Mouse (Mus musculus) myocyte (in vitro differentiated cells): ENCODE measurements at regions not wholly inside any gene's neighbourhood (a gene's known extent, or its start where the extent isn't known, plus 50 kb on each side); places are given as distances from the start of the nearest gene placed in this dataset.

ENCODE experiments used
- H3K27me3 ChIP-seq: one replicate; pipeline ENCODE4 v1.6.1; 2011; ENCODE audit not compliant: control insufficient read depth, insufficient read depth, insufficient read length
- H3K36me3 ChIP-seq: one replicate; pipeline ENCODE4 v1.6.1; 2011; ENCODE audit not compliant: control insufficient read depth, insufficient read depth
- H3K4me2 ChIP-seq: one replicate; pipeline ENCODE4 v1.6.1; 2011; ENCODE audit warnings: low read depth, control low read depth
- H3K4me3 ChIP-seq: one replicate; pipeline ENCODE4 v1.5.1; 2011; ENCODE audit warnings: mild to moderate bottlenecking, control low read depth, moderate library complexity
- H3K79me2 ChIP-seq: one replicate; pipeline ENCODE4 v1.6.1; 2011; ENCODE audit not compliant: control insufficient read depth, insufficient read depth
- H3ac ChIP-seq: one replicate; pipeline ENCODE4 v1.6.1; 2011; ENCODE audit not compliant: control insufficient read depth, insufficient read length
- CEBPB ChIP-seq: IDR thresholded peaks from 2 replicates; pipeline ENCODE4 v1.6.1; 2011; ENCODE audit warnings: mild to moderate bottlenecking, moderate library complexity; ENCODE audit not compliant: poor library complexity, insufficient read depth, severe bottlenecking
- E2F4 ChIP-seq: IDR thresholded peaks from one replicate; pipeline ENCODE4 v1.6.1; 2011; ENCODE audit warnings: mild to moderate bottlenecking, control low read depth, moderate library complexity; ENCODE audit not compliant: insufficient read depth
- MAX ChIP-seq: IDR thresholded peaks from one replicate; pipeline ENCODE4 v1.6.1; 2011; ENCODE audit warnings: low read depth, mild to moderate bottlenecking, control low read depth
- MYOD1 ChIP-seq, 3 experiments: IDR thresholded peaks; one replicate each; pipeline ENCODE4 v1.6.1; 2011; ENCODE audit warnings: control low read depth in 2 of 3, low read depth in 2 of 3, mild to moderate bottlenecking in 2 of 3, moderate library complexity in 1 of 3; ENCODE audit not compliant: insufficient read length in 2 of 3, control insufficient read depth in 1 of 3
- MYOG ChIP-seq, 3 experiments: IDR thresholded peaks; one replicate each; pipeline ENCODE4 v1.6.1; 2011; ENCODE audit warnings: control low read depth in 2 of 3, low read depth in 2 of 3, mild to moderate bottlenecking in 2 of 3; ENCODE audit not compliant: insufficient read length in 2 of 3, control insufficient read depth in 1 of 3, insufficient read depth in 1 of 3
- POLR2A ChIP-seq: IDR thresholded peaks from one replicate; pipeline ENCODE4 v1.6.1; 2011; ENCODE audit warnings: low read depth, mild to moderate bottlenecking, control low read depth, moderate library complexity; ENCODE audit not compliant: insufficient read length
- POLR2AphosphoS2 ChIP-seq: IDR thresholded peaks from one replicate; pipeline ENCODE4 v1.6.1; 2011; ENCODE audit warnings: low read depth, control low read depth; ENCODE audit not compliant: insufficient read length
- REST ChIP-seq: IDR thresholded peaks from one replicate; pipeline ENCODE4 v1.6.1; 2011; ENCODE audit warnings: mild to moderate bottlenecking, control low read depth, moderate library complexity; ENCODE audit not compliant: insufficient read depth, insufficient read length
- SRF ChIP-seq: IDR thresholded peaks from one replicate; pipeline ENCODE4 v1.6.1; 2011; ENCODE audit warnings: low read depth; ENCODE audit not compliant: control insufficient read depth, insufficient read length
- TCF12 ChIP-seq: IDR thresholded peaks from one replicate; pipeline ENCODE4 v1.6.1; 2011; ENCODE audit warnings: mild to moderate bottlenecking, control low read depth; ENCODE audit not compliant: poor library complexity, insufficient read depth, severe bottlenecking
- TCF3 ChIP-seq: IDR thresholded peaks from one replicate; pipeline ENCODE4 v1.6.1; 2011; ENCODE audit warnings: low read depth, control low read depth; ENCODE audit not compliant: insufficient read length
- USF1 ChIP-seq: IDR thresholded peaks from one replicate; pipeline ENCODE4 v1.6.1; 2011; ENCODE audit warnings: low read depth, mild to moderate bottlenecking, control low read depth, moderate library complexity

- H3ac ChIP-seq: no peak overlapping the region
- H3K79me2 ChIP-seq: no peaks in the 10 kb centered on the region
- TF ChIP-seq MYOD1 (IDR thresholded peaks at IDR 0.05; ENCODE audit: control insufficient read depth in 1 of 3, insufficient read length in 2 of 3, low read depth in 2 of 3) (no peak), SRF (no peak), MYOG (IDR thresholded peaks at IDR 0.05; ENCODE audit: control insufficient read depth in 1 of 3, insufficient read depth in 1 of 3, insufficient read length in 2 of 3, low read depth in 2 of 3) (no peak), USF1 (no peak), POLR2AphosphoS2 (no peak), REST (no peak), E2F4 (no peak), TCF3 (no peak), MAX (no peak), TCF12 (no peak), CEBPB (no peak), POLR2A (no peak)
- H3K4me2 ChIP-seq: no peak overlapping the region
- H3K27me3 ChIP-seq: no peaks in the 10 kb centered on the region
- H3K4me3 ChIP-seq: no peak overlapping the region
- H3K36me3 ChIP-seq: no peaks in the 10 kb centered on the region
Measured at GRCm38 (mm10) chr17:85747976-85748648, 60.0 kb upstream of the Six2 start.
